Mouse (Mus musculus) hindbrain, postnatal 0 days (tissue): ENCODE measurements around the gene Adarb2. TPM values are rescaled to one million over a fixed set of nuclear protein-coding genes. Genes with fewer than 3 reads are reported as not detected.
A peak's percentile ranks its signal among the peaks of the same experiment; 100 is the strongest.

Experiments
- ATAC-seq: fragments of 200-750 bp; cut with Nextera tagmentation; 2 replicates; pipeline ENCODE4 v1.8.0; 2017; ENCODE audit warnings: mild to moderate bottlenecking, moderate TSS enrichment, moderate library complexity
- DNase-seq: peaks from one replicate; pipeline ENCODE4 v3.0.0-alpha.2; 2015; ENCODE audit warnings: low spot score
- H3K27ac ChIP-seq: fragments of 300-500 bp; sonication (generic); 2 replicates; pipeline ENCODE4 v1.5.1; 2014; ENCODE audit warnings: mild to moderate bottlenecking
- H3K27me3 ChIP-seq: fragments of 300-500 bp; sonication (generic); 2 replicates; pipeline ENCODE4 v1.6.1; 2014; ENCODE audit warnings: low read length, mixed read lengths; ENCODE audit not compliant: insufficient read depth
- H3K36me3 ChIP-seq: fragments of 300-500 bp; sonication (generic); 2 replicates; pipeline ENCODE4 v1.6.1; 2014; ENCODE audit warnings: low read length, mixed read lengths; ENCODE audit not compliant: insufficient read depth
- H3K4me1 ChIP-seq: fragments of 300-500 bp; sonication (generic); 2 replicates; pipeline ENCODE4 v1.6.1; 2014; ENCODE audit warnings: antibody characterized with exemption, low read length, mixed read lengths; ENCODE audit not compliant: insufficient read depth
- H3K4me2 ChIP-seq: fragments of 300-500 bp; sonication (generic); 2 replicates; pipeline ENCODE4 v1.6.1; 2014; ENCODE audit warnings: low read depth, mild to moderate bottlenecking, low read length, moderate library complexity, mixed read lengths
- H3K4me3 ChIP-seq: fragments of 300-500 bp; sonication (generic); 2 replicates; pipeline ENCODE4 v1.5.1; 2014; ENCODE audit warnings: low read length
- H3K9ac ChIP-seq: fragments of 300-500 bp; sonication (generic); replicated peaks from 2 replicates; pipeline ENCODE4 v1.6.1; 2014; ENCODE audit warnings: mild to moderate bottlenecking, low read length, moderate library complexity, mixed read lengths
- H3K9me3 ChIP-seq: fragments of 300-500 bp; sonication (generic); 2 replicates; pipeline ENCODE4 v1.6.1; 2016; ENCODE audit warnings: low read length, mixed read lengths
- CTCF ChIP-seq: IDR thresholded peaks from 2 replicates; pipeline ENCODE4 v1.5.1; 2016; ENCODE audit warnings: antibody characterized with exemption, control low read depth, low read depth
- WGBS: fragments of 180-500 bp; shearing (Covaris S2); extraction: QIAGEN DNeasy Blood & Tissue Kit; methylation state at CpG from one replicate; pipeline ENCODE4 v1.1.7; 2014; 5-methylcytosine and 5-hydroxymethylcytosine counted together
- polyA plus RNA-seq: library from polyadenylated mRNA; unstranded; fragments of >200 nt; fragmentation: Nextera tagmentation; extraction: Ambion mirVana; gene quantifications from 2 replicates; pipeline ENCODE4 v1.2.1, GENCODE M21; 2015
- total RNA-seq: library from RNA; depleted of rRNA; stranded (reverse); fragments of >200 nt; gene quantifications from 2 replicates; pipeline ENCODE4 v1.2.3, GENCODE M21; 2014

Gene Adarb2
- total and polyA plus RNA-seq, 2 experiments from 2014 or later, result 13.5 to 33.8 TPM

DNA sequence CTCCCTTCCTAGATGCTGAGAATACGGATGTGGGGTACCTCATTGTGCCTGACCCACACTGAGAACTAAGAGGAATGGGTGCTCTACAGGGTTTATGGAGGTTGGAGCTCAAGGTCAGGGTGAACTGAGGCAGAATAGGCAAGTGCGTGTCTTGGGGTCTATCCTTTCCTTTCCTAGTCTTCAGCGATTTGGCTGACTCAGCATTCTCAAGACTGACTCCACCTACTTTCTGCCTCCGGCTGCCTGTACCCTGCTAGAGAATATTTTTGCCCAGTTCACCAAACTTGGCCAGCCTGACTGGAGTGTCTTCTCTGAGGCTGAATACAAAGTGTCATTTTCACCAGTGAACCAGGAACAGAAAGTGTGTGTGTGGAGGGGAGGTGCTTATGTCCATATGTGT, 163.4 kb downstream of the Adarb2 start:
- DNase-seq (no peak), ATAC-seq (no peak)
- H3K27me3 ChIP-seq, result no peaks in the 10 kb centered on the region
- TF ChIP-seq CTCF, result no peak
- no peak overlapping the region for H3K9ac ChIP-seq
- 88% methylated on average over 4 of the region's 4 CpGs for WGBS
- H3K27ac ChIP-seq, result no peak overlapping the region
- no peaks in the 10 kb centered on the region for H3K4me1 ChIP-seq
- H3K4me2 ChIP-seq, result no peak overlapping the region
- no peaks in the 10 kb centered on the region for H3K36me3 ChIP-seq
- no peak overlapping the region for H3K4me3 ChIP-seq
- no peaks in the 10 kb centered on the region for H3K9me3 ChIP-seq

DNA sequence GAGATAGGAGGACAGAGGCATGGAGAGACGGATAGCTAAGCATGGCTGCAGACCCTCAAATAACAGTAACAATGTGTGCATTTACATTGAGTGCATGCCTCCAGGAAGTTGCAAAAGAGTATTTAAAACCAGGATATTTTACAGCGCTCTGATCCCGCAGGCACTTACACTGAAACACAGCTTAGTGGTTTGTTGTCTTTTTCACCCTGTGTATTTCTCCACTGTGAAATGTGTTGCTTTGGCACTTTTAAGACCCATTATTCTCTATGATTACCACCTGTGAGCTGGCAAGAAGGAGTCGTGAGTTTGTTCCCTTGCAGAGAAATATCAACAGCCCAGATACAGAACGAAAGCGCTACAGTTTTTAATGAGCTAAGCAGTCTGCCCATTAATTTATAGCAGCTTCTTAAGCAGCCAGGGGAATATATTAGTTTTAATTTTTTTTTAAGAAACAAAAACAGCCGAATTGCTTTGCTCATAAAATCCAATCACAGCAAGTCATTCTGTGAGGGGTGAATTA, 167.3 kb downstream of the Adarb2 start:
- Histone ChIP-seq H3K4me3 (no peak overlapping the region), H3K9me3 (no peaks in the 10 kb centered on the region), H3K27me3 (no peaks in the 10 kb centered on the region), H3K27ac (no peak overlapping the region), H3K36me3 (no peaks in the 10 kb centered on the region), H3K9ac (no peak overlapping the region), H3K4me1 (no peaks in the 10 kb centered on the region), H3K4me2 (no peak overlapping the region)
- WGBS, result 73% methylated on average over 7 of the region's 7 CpGs
- no peak for ATAC-seq
- TF ChIP-seq CTCF, result no peak
- DNase-seq, result no peak

DNA sequence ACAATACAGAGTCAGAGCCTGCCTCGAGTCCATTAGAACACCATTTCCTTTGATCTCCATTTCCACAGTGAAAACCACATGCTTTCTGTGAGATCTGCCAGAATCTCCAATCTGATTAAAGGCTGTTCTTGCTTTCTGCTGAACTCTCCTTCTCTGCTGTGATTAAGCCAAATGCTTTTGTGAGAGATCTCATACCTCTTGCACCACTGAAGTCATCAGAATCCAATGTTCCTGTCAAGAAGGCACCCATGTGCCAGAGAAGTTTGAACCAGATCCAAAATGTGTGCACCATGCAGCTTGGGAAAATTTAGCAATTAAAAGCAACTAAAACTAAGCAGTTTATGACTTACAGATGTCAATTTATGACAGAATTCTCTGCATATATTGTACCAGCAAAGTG, 185.9 kb downstream of the Adarb2 start:
- WGBS, result 43% methylated on average over 1 of the region's 1 CpGs
- Histone ChIP-seq H3K36me3 (no peaks in the 10 kb centered on the region), H3K27ac (no peak overlapping the region), H3K4me3 (no peak overlapping the region), H3K9me3 (no peaks in the 10 kb centered on the region), H3K27me3 (no peaks in the 10 kb centered on the region), H3K4me2 (no peak overlapping the region), H3K4me1 (no peaks in the 10 kb centered on the region), H3K9ac (no peak overlapping the region)
- ATAC-seq (0 out of 2 replicates have a peak, but pooled peaks have one; percentile 24), DNase-seq (peak; percentile 36)
- TF ChIP-seq CTCF, result no peak

DNA sequence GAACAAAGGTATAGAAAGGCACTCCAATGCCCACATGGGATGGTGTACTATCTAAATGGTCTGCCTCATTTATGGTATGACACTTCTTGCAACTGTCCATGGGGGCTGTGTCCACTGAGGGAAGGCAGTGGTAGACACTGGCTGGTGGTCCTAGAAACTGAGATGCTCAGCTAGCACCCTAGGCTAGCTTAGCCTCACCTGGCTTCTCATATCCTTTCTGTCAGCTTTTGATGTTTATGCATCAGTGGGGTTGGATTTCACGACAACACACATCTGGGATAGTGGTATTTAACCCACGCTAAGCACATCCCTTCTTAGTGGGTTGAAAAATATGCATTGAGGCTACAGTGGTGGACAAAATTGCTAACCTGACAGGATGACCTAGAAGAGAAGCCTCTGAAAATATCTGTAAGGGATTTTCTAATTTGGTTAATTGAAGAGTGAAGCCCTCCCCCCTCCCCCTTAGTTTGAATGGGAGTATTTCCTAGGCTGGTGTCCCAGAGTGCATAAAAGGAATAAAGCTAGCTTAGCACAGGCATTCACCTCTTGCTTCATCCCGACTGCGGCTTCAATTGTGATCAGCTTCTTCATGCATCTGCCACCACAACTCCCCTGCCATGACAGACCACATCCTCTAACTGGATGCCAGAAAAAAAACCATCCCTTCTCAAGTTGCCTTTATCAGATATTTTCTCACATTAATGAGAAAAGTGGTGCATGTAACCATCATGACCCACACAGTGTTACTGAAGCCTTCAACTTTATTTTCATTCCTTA, 197.8 kb downstream of the Adarb2 start:
- H3K4me3 ChIP-seq, result no peak overlapping the region
- H3K4me2 ChIP-seq, result no peak overlapping the region
- no peak overlapping the region for H3K27ac ChIP-seq
- ATAC-seq (no peak), DNase-seq (no peak)
- 85% methylated on average over 4 of the region's 4 CpGs for WGBS
- TF ChIP-seq CTCF, result no peak
- no peaks in the 10 kb centered on the region for H3K27me3 ChIP-seq
- no peaks in the 10 kb centered on the region for H3K9me3 ChIP-seq
- no peaks in the 10 kb centered on the region for H3K4me1 ChIP-seq
- H3K9ac ChIP-seq, result no peak overlapping the region
- H3K36me3 ChIP-seq, result no peaks in the 10 kb centered on the region

DNA sequence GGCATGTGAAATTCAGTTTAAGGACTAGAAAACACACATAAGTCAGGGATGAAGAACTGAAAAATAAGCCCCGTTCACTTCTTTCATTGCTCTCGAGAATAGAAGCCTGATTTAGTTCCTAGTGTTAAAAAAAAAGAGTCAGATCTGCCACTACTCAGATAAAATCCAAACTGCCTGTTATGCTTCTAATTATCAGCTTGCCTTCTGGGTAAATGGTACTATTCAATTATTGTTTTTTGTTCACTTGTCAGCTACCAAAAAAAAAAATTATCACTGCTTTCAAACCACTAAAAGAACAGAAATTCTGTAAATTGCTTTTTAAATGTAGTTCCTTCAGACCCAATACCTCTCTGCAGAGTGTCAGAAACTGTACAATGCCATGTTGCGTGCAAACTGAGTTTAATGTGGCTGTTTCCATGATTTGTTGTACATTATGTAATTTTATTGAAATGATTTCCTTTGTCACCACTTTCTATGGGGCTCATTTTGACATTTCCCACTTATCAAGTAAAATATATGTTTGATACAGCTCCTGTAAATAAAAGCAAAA, 199.7 kb downstream of the Adarb2 start:
- no peak overlapping the region for H3K27ac ChIP-seq
- no peaks in the 10 kb centered on the region for H3K4me1 ChIP-seq
- H3K27me3 ChIP-seq, result no peaks in the 10 kb centered on the region
- DNase-seq (no peak), ATAC-seq (no peak)
- no peak overlapping the region for H3K4me3 ChIP-seq
- H3K36me3 ChIP-seq, result no peaks in the 10 kb centered on the region
- no peak for TF ChIP-seq CTCF
- no peak overlapping the region for H3K9ac ChIP-seq
- no peak overlapping the region for H3K4me2 ChIP-seq
- WGBS, result 70% methylated on average over 3 of the region's 3 CpGs
- H3K9me3 ChIP-seq, result no peaks in the 10 kb centered on the region

DNA sequence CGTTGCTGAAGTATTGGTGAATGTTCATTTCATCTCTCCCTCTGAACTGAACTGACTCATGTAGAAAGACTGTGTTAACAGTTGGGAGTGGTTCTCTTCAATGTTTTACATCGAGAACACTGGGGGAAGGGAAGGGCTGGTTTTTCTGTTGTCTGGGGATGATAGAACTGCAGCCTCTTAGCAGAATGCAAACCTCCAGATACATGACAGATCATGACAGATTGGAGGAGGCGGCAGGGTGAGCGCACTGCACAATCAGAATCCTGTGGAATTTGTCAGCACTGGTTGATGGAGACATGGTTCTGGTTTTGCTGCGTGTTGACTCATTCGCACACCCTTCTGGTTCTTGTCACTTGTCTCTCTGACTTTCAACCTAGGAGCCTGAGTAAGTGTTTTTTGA, 203.4 kb downstream of the Adarb2 start:
- no peak overlapping the region for H3K9ac ChIP-seq
- no peak overlapping the region for H3K4me3 ChIP-seq
- no peaks in the 10 kb centered on the region for H3K4me1 ChIP-seq
- H3K36me3 ChIP-seq, result no peaks in the 10 kb centered on the region
- H3K27me3 ChIP-seq, result no peaks in the 10 kb centered on the region
- no peaks in the 10 kb centered on the region for H3K9me3 ChIP-seq
- TF ChIP-seq CTCF, result no peak
- WGBS, result 83% methylated on average over 6 of the region's 6 CpGs
- ATAC-seq (no peak), DNase-seq (no peak)
- no peak overlapping the region for H3K4me2 ChIP-seq
- H3K27ac ChIP-seq, result no peak overlapping the region
